Mouse (Mus musculus) neural tube, embryonic 12.5 days (tissue): ENCODE results near the gene Uts2b. TPM values are rescaled to one million over a fixed set of nuclear protein-coding genes. Genes with fewer than 3 reads are reported as not detected.
"Not testable (repeated sequence)": the region's sequence is repeated elsewhere in the genome, so short reads cannot be mapped to it uniquely, and the experiment has no call there.

ENCODE experiments used
- ATAC-seq: fragments of 200-750 bp; cut with Nextera tagmentation; 2 replicates; pipeline ENCODE4 v1.8.0; 2017; ENCODE audit warnings: low read depth, mild to moderate bottlenecking, moderate TSS enrichment, moderate library complexity; ENCODE audit not compliant: low FRiP score
- H3K27ac ChIP-seq: fragments of 300-500 bp; sonication (generic); 2 replicates; pipeline ENCODE4 v1.5.1; 2016
- H3K27me3 ChIP-seq: fragments of 300-500 bp; sonication (generic); replicated peaks from 2 replicates; pipeline ENCODE4 v1.6.1; 2016; ENCODE audit warnings: mild to moderate bottlenecking
- H3K36me3 ChIP-seq: fragments of 300-500 bp; sonication (generic); 2 replicates; pipeline ENCODE4 v1.6.1; 2016; ENCODE audit warnings: mild to moderate bottlenecking
- H3K4me1 ChIP-seq: fragments of 300-500 bp; sonication (generic); 2 replicates; pipeline ENCODE4 v1.6.1; 2016
- H3K4me2 ChIP-seq: fragments of 300-500 bp; sonication (generic); replicated peaks from 2 replicates; pipeline ENCODE4 v1.6.1; 2016; ENCODE audit warnings: mild to moderate bottlenecking
- H3K4me3 ChIP-seq: fragments of 300-500 bp; sonication (generic); 2 replicates; pipeline ENCODE4 v1.5.1; 2016
- H3K9ac ChIP-seq: fragments of 300-500 bp; sonication (generic); 2 replicates; pipeline ENCODE4 v1.6.1; 2016; ENCODE audit warnings: mild to moderate bottlenecking
- H3K9me3 ChIP-seq: fragments of 300-500 bp; sonication (generic); 2 replicates; pipeline ENCODE4 v1.6.1; 2016; ENCODE audit warnings: mild to moderate bottlenecking
- WGBS: fragments of 180-500 bp; shearing (Covaris S2); methylation state at CpG from one replicate; pipeline ENCODE4 v1.1.7; 2016; 5-methylcytosine and 5-hydroxymethylcytosine counted together
- polyA plus RNA-seq: library from polyadenylated mRNA; unstranded; fragments of >200 nt; fragmentation: Nextera tagmentation; extraction: Ambion mirVana; gene quantifications from 2 replicates; pipeline ENCODE4 v1.2.1, GENCODE M21; 2016

The Uts2b gene
- polyA plus RNA-seq, 1 experiment from 2014 or later = 16.8 TPM

DNA sequence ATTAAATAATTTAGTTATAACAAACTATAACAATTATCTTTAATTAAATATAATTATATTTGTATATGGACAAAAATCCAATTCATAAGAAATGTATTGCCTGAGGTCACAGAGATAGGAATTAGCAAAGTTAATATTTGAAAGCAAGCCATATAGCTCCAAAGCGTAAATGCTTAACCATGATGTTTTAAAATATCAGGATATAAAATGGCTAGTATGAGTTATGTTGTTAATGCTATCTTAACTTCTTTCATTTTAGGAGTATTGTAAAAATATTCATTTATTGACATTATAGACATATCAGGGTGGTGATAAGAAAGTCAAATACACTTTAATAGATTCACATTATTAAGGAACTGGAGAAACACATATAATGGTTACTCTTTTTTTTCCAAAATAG, 10.0 kb downstream of the Uts2b start:
- H3K9ac ChIP-seq = no peak overlapping the region
- no peak for ATAC-seq
- no peaks in the 10 kb centered on the region for H3K36me3 ChIP-seq
- no peaks in the 10 kb centered on the region for H3K27me3 ChIP-seq
- H3K4me3 ChIP-seq = no peak overlapping the region
- no peaks in the 10 kb centered on the region for H3K4me1 ChIP-seq
- 91% methylated on average over 1 of the region's 1 CpGs for WGBS
- no peak overlapping the region for H3K4me2 ChIP-seq
- no peaks in the 10 kb centered on the region for H3K9me3 ChIP-seq
- no peak overlapping the region for H3K27ac ChIP-seq

DNA sequence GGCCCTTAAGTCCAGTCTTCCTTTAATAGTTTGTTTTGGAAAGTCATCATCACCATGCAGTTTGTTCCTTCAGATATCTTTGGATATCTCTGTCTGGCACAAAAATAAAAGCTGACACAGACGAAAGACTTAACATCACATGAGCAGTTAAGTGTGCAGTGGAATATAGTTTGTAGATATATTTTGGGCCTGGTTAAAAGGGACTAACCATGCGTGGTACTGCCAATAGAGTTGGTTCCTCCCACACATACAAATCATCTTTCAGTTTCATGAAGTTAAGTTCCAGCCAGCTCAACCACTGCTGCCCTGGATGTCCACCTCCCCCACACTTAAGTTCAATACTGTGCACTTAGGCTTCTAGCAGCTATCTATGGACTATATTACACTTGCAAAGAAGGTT, 15.6 kb downstream of the Uts2b start:
- no peak for ATAC-seq
- WGBS = 82% methylated on average over 2 of the region's 2 CpGs

GRCm38 (mm10) chr16:27349878-27350532, 20.0 kb downstream of the Uts2b start:
- Histone ChIP-seq H3K9me3 (no peaks in the 10 kb centered on the region), H3K36me3 (no peaks in the 10 kb centered on the region), H3K4me1 (no peaks in the 10 kb centered on the region), H3K4me2 (no peak overlapping the region), H3K27ac (no peak overlapping the region), H3K27me3 (no peaks in the 10 kb centered on the region), H3K9ac (no peak overlapping the region), H3K4me3 (no peak overlapping the region)
- WGBS = 88% methylated on average over 7 of the region's 7 CpGs
- no peak for ATAC-seq

More for the DNA sequence above, 15.6 kb downstream of the Uts2b start:
- H3K27me3 ChIP-seq = no peaks in the 10 kb centered on the region
- no peaks in the 10 kb centered on the region for H3K9me3 ChIP-seq
- no peaks in the 10 kb centered on the region for H3K36me3 ChIP-seq
- no peaks in the 10 kb centered on the region for H3K4me1 ChIP-seq
- H3K27ac ChIP-seq = no peak overlapping the region
- no peak overlapping the region for H3K4me3 ChIP-seq
- H3K9ac ChIP-seq = no peak overlapping the region
- H3K4me2 ChIP-seq = no peak overlapping the region

DNA sequence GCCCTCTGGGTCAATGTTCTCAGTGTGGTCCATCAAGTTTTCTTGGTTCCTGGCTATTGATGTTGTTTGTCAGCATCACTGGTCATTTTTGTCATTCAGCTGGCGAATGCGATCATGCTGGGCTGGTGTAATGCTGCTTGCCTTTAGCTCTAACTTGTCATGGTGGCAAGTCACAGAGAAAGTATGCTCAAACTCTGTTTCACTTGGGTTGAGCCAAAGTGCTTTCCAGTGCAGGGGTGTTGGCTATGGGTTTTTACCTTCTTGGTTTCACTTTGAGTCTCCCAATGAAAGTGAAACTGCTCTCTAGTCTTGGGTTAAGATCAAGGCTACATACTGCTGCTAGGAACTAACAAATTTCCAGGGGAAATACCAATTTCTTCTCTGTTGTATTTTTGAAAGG, 20.8 kb downstream of the Uts2b start:
- 95% methylated on average over 2 of the region's 2 CpGs for WGBS
- H3K9ac ChIP-seq = no peak overlapping the region
- H3K36me3 ChIP-seq = no peaks in the 10 kb centered on the region
- H3K27me3 ChIP-seq = no peaks in the 10 kb centered on the region
- no peak overlapping the region for H3K27ac ChIP-seq
- H3K4me2 ChIP-seq = no peak overlapping the region
- no peaks in the 10 kb centered on the region for H3K9me3 ChIP-seq
- no peaks in the 10 kb centered on the region for H3K4me1 ChIP-seq
- no peak for ATAC-seq
- no peak overlapping the region for H3K4me3 ChIP-seq

GRCm38 (mm10) chr16:27348359-27348758, 21.7 kb downstream of the Uts2b start:
- no peaks in the 10 kb centered on the region for H3K4me1 ChIP-seq
- H3K9ac ChIP-seq = no peak overlapping the region
- no peaks in the 10 kb centered on the region for H3K27me3 ChIP-seq
- H3K4me3 ChIP-seq = no peak overlapping the region
- H3K9me3 ChIP-seq = no peaks in the 10 kb centered on the region
- H3K36me3 ChIP-seq = no peaks in the 10 kb centered on the region
- no peak overlapping the region for H3K27ac ChIP-seq
- ATAC-seq = no peak
- 74% methylated on average over 1 of the region's 1 CpGs for WGBS
- H3K4me2 ChIP-seq = no peak overlapping the region

DNA sequence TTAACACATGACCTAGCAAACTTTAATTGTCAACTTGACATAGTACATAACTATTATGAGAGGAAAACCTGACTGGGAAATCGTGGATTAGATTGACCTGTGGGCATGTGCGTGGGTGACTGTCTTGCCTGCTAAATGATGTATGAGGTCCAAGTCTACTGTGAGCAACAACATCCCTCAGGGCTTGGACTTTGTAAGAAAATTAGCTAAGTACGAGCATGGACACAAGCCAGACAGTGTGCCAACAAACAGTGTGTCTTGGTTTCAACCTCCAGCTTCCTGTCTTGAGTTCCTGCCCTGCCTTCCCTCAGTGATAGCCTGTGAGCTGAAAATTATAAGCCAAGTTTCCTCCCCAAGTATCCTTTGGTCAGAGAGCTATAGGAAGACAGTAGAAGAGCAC, 22.5 kb downstream of the Uts2b start:
- no peak overlapping the region for H3K27ac ChIP-seq
- H3K4me3 ChIP-seq = no peak overlapping the region
- no peaks in the 10 kb centered on the region for H3K36me3 ChIP-seq
- H3K9me3 ChIP-seq = no peaks in the 10 kb centered on the region
- H3K27me3 ChIP-seq = no peaks in the 10 kb centered on the region
- WGBS = 84% methylated on average over 3 of the region's 3 CpGs
- no peak for ATAC-seq
- H3K4me1 ChIP-seq = no peaks in the 10 kb centered on the region
- H3K9ac ChIP-seq = no peak overlapping the region
- no peak overlapping the region for H3K4me2 ChIP-seq

DNA sequence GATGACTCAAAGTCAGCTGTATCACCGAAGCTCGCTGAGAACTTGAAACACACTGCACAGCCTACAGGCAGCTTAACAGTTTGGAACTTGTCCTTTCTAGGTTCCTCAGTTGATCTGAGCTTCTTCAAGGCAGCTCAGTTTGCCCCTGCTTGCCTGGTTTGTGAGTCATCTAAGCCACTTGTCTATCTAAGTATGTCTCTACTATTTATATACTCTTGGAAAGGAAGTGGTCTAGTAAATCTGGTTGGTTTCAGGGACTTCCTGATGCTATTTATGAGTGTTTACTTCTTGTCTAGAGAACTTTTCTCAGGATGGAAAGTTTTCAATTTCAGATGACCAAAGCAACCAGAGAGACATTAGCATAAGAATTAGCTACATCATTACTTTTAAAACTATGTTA, 43.6 kb downstream of the Uts2b start:
- no peak for ATAC-seq
- H3K4me2 ChIP-seq = no peak overlapping the region
- no peak overlapping the region for H3K4me3 ChIP-seq
- no peaks in the 10 kb centered on the region for H3K27me3 ChIP-seq
- H3K4me1 ChIP-seq = no peaks in the 10 kb centered on the region
- no peak overlapping the region for H3K9ac ChIP-seq
- 94% methylated on average over 2 of the region's 2 CpGs for WGBS
- H3K9me3 ChIP-seq = no peaks in the 10 kb centered on the region
- no peak overlapping the region for H3K27ac ChIP-seq
- no peaks in the 10 kb centered on the region for H3K36me3 ChIP-seq

DNA sequence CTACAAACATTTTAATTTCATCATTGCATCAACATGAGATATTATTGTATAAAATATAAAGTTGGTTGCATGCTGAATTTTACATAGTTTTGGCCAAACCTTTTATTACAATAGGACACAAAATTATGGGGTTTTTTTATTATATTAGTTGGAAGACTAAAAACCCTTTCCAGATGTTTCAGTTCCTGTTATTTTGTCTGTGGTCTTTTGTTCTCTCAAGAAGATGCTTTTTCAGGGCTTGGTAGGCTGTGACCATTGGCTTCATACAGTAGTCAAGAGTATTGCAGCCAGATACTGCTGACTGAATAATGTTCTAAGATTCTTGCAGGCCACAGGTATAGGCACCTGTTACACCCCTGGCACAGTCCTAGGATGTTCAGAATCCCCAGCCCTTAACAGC, 48.0 kb downstream of the Uts2b start:
- no peak overlapping the region for H3K4me3 ChIP-seq
- H3K4me2 ChIP-seq = no peak overlapping the region
- no peak overlapping the region for H3K27ac ChIP-seq
- H3K27me3 ChIP-seq = no peaks in the 10 kb centered on the region
- no peak overlapping the region for H3K9ac ChIP-seq
- H3K36me3 ChIP-seq = no peaks in the 10 kb centered on the region
- no peaks in the 10 kb centered on the region for H3K4me1 ChIP-seq
- no peaks in the 10 kb centered on the region for H3K9me3 ChIP-seq
- ATAC-seq = no peak

DNA sequence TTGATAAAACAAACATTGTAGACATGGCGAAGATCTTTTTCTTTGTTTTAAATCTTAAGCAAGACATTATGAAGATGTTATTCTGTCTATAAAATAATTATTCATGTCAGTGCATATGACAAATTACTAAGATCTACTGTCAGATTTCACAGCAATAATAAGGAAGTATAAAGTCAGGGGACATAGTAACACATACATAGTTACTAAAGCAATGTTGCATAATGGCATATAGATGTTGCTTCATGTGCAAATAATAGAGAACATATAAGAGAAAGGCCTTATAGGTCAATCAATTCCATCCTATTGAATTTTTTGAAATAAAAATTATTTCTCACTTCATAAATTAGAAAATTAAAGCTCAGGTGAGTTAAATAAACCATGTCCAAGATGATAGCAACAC, 50.9 kb downstream of the Uts2b start:
- H3K27ac ChIP-seq = no peak overlapping the region
- no peak overlapping the region for H3K4me3 ChIP-seq
- H3K9me3 ChIP-seq = no peaks in the 10 kb centered on the region
- no peaks in the 10 kb centered on the region for H3K4me1 ChIP-seq
- no peaks in the 10 kb centered on the region for H3K36me3 ChIP-seq
- H3K27me3 ChIP-seq = no peaks in the 10 kb centered on the region
- no peak overlapping the region for H3K9ac ChIP-seq
- WGBS = 86% methylated on average over 1 of the region's 1 CpGs
- no peak overlapping the region for H3K4me2 ChIP-seq
- no peak for ATAC-seq

DNA sequence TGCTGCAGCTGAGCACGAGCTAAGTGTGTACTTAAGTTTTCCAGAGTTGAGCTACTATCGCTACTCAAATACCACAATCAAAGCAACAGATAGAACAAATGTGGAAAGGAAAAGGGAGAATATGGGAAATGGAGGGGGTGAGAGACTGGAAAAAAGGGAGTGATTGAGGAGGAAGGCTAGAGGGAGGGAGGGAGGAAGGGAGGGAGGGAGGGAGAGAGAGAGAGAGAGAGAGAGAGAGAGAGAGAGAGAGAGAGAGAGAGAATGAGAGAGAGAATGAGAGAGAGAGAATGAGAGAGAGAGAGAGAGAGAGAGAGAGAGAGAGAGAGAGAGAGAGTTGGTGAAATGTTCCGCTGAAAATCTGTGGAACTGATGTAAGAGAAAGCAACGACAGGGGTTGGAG, 62.9 kb downstream of the Uts2b start, which contains the start of gene Ostn:
TSS of gene Ostn (plus strand) at position 301 of the 400 bp plus-strand sequence.
- H3K36me3 ChIP-seq, H3K4me3 ChIP-seq, H3K4me1 ChIP-seq, ATAC-seq, H3K9me3 ChIP-seq, H3K9ac ChIP-seq, H3K27ac ChIP-seq, H3K4me2 ChIP-seq, H3K27me3 ChIP-seq: not testable (repeated sequence)
- WGBS = 76% methylated on average over 4 of the region's 4 CpGs

Other genes starting within 250 kb of the Uts2b start
- 0.18 TPM in 1 of 2 replicates, not detected in the other for gene Ostn, start 62.8 kb downstream of the Uts2b start, polyA plus RNA-seq
- gene Ccdc50, start 18.6 kb upstream of the Uts2b start, polyA plus RNA-seq = 60.7 and 63.4 TPM in 2 replicates